Mouse (Mus musculus): ENCODE results near the gene Rbp4.

The Rbp4 gene

GRCm38 (mm10) chr19:38091512-38091985, 33.5 kb downstream of the Rbp4 start:
- no peak for DNase-seq (ENCODE audit: low spot score in 2 of 2)

- no peak for DNase-seq (ENCODE audit: low spot score in 2 of 2)
Observed at GRCm38 (mm10) chr19:38089358-38089757, 35.7 kb downstream of the Rbp4 start.

DNA sequence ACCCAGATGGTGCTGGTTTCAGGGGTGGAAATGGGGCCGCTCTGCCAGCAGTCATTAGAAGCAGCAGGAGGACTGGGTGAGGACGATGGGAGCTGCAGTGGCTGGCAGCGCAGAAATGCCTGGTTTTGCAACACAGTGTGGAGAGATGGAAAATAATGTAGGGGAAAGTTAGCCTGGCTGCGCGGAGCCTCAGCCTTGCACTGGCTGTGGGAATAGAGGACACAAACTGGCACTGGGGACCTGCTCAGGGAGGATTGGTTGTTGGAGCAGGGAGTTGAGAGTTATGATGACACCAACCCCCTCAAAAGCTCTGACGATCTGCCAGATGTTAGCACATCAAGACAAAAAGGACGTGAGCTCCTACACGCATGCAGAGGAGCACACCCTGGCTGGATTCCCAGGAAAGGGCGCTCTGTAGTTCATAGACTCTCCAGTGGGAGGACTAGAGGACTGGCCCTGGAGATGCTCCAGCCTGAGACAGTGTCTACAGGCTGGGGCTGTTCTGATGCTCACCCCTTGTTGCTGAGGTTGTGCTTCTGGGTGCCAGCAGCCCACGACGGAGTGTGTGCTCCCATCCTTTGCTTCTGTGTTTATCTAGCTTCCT, 38.0 kb downstream of the Rbp4 start:
- peak in 1 of 2 experiments; percentile 38 for DNase-seq (ENCODE audit: low spot score in 2 of 2)

DNA sequence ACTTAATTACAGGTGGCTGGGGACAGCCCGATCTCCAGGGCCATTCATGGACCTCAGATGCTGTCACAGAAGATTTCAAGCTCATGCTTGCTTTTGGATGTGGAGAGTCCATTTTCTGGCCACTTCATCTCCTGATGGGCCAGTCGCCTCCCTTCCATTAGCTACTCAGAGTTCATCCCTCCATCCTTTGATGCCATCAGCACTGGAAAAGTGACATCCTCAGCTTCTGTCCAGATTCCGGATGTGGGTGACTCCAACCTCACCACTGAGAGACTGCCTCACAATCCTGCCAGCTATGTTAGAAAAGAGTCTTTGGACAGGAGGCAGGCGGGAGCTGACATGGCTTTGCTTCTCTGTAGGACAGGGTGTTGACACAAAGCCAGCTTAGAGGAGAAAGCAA, 39.2 kb downstream of the Rbp4 start:
- no peak for DNase-seq (ENCODE audit: low spot score in 2 of 2)

DNA sequence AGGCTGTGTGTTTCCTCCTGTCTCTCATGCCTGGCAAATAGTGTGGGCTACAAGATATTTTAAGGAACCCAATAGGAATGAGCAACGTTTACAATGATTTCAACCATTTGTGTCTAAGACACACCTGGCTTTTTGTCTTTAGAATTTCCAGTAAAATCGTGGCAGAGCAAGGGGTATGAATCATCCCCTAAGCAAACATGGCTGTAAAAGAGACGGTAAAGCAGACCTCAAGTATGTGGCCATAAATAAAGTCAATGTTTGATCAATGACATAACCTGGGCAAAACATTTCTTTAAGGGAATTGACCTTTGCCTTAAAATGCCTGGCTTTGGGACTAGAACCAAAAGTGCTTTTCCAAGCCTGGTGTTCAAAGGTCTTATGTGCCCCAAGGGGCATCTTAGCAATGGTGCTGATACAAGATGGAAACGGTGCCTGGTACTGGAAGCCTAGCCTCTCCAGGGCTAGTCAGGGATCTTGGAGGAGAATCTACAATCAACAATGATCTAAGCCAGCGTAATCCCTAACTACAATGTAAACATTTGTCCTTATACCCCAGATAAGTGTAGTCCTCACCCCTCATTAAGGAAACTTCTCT, 42.1 kb downstream of the Rbp4 start:
- DNase-seq (ENCODE audit: low spot score in 2 of 2) = no peak

GRCm38 (mm10) chr19:38081361-38081760, 43.7 kb downstream of the Rbp4 start:
- DNase-seq (ENCODE audit: low spot score in 2 of 2) = no peak

DNA sequence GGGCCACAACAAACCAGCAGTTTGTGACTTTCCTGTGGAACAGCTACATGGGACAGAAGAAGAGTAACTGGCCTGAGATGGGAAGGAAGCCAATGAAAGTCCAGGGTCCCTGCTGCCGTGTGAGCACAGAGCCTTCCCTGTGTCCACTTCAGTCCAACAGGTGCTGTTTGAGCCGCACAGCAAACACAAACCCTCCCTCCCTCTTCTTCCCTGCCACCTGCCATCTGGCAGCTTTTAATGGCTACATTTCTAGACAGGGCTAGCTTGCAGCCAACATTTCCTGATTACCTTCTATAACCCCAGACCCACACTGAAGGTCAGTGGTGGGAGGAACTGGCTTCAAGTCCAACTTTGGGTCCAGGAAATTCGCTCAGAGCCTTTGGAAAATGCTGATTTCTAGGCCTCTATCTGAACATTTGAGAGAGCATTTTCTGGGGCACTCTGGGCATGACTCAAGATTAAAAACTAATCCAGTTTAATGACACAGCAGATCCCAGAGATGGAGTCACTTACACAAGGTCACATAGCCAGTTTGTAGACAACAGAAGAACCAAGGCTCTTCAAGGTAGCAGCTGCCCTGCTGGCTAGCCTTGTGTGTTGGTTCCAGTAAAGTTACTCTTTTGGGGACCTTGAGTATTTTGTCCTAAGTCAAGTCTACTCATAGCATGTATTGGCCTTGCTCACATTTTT, 47.1 kb downstream of the Rbp4 start:
- DNase-seq (ENCODE audit: low spot score in 2 of 2) = no peak

DNA sequence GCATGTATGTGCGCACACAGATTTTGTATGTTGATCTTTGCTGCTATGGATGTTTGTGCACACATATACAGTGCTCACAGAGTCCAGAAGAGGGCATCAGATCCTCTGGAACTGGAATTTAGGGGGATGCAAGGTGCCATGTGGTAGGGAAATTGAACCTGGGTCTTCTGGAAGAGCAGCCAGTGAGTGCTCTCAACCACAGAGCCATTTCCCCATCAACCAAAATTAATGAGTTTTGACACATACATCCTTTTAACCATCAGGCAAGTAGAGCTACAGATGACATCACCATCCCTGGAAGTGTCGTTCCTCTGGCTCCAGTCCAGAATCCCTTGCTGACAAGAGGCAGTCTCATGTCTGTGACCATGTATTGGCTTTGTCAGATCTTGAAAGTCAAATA, 48.8 kb downstream of the Rbp4 start:
- peak in 1 of 2 experiments; percentile 44 for DNase-seq (ENCODE audit: low spot score in 2 of 2)

GRCm38 (mm10) chr19:38075051-38075450, 50.0 kb downstream of the Rbp4 start:
- DNase-seq (ENCODE audit: low spot score in 2 of 2) = no peak

DNA sequence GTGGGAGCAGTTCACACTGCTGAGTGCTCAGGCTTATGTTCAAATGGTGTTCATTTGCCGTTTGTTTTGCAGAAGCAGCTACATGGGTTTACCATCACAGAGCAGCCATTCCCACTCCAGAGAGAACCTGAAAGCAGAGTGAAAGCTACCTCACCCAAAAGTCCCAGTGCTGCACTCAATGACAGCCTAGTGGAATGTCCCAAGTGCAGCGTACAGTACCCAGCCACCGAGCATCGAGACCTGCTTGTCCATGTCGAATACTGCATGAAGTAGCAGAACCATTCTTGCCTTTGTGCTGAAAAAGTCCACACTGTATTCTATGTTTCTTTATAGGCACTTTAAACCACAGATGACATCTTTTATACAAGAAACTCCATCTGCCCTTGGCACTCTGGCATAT, 51.9 kb downstream of the Rbp4 start:
- DNase-seq (ENCODE audit: low spot score in 2 of 2) = no peak

Measured in cerebellum, postnatal 4 days (tissue).